Mouse (Mus musculus) testis, postnatal 14 days (tissue): ENCODE data around the gene Gtpbp4.
"Not testable (repeated sequence)": the region's sequence is repeated elsewhere in the genome, so short reads cannot be mapped to it uniquely, and the experiment has no call there.

Experiments used
- DNase-seq: peaks from one replicate; pipeline ENCODE4 v3.0.0; 2021; ENCODE audit warnings: low spot score

Gtpbp4 gene

GRCm38 (mm10) chr13:8972369-8972768 is 23.5 kb downstream of the Gtpbp4 start:
- no peak for DNase-seq

DNA sequence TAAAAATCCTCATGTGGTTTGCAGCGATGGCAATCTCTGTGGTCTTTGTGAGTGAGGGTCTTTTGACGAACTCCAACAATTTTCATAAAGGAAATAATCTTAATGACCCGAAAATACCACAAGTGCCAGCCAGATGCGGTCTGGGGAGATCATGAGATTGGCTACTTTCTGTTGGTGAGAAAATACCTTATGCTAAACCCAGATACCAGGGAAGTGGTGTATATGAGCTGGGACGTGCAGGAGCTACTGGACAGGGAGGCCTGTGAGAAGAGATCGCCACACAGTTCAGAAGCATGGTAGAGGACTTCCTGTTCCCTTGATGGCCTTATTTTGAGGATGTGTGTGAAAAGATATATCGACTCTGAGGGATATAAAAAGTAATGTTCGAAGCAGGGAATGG is 28.1 kb downstream of the Gtpbp4 start:
- DNase-seq: no peak

DNA sequence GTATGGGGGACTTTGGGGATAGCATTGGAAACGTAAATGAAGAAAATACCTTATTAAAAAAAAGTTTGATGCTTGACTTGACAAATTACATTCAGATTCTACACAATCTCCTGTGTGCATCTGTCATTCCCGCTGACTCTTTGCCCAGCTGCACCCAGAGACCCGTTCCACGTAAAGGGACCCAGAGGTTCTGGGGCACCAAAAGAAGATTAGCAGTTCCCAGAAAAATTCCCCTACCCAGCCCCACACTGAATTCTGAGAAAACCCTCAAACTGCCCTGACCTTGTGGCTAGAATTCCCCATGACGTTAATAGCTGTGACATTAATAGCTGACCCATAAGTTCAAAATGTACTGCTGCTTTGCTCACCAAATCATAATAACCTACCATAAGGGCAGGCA is 30.7 kb downstream of the Gtpbp4 start:
- DNase-seq: no peak

DNA sequence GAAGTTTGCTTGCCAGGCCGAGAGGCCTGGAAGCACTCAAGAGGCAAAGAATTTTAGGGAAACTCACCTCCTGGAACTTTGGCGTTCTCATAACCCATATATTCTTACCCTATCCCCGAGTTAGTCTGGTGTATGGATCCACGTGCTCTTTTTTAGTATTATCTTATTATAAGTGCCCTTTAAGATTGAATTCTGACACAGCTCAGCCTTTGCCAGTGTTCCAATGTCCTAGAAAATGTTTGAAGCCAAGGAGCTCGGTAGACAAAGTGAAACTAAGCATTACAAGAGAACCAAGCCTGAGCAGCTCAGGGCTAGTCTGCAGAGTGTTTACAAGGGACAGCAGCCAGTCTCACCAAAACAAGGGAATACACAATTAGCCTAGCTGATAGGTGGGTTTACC is 33.6 kb downstream of the Gtpbp4 start:
- DNase-seq: not testable (repeated sequence)

DNA sequence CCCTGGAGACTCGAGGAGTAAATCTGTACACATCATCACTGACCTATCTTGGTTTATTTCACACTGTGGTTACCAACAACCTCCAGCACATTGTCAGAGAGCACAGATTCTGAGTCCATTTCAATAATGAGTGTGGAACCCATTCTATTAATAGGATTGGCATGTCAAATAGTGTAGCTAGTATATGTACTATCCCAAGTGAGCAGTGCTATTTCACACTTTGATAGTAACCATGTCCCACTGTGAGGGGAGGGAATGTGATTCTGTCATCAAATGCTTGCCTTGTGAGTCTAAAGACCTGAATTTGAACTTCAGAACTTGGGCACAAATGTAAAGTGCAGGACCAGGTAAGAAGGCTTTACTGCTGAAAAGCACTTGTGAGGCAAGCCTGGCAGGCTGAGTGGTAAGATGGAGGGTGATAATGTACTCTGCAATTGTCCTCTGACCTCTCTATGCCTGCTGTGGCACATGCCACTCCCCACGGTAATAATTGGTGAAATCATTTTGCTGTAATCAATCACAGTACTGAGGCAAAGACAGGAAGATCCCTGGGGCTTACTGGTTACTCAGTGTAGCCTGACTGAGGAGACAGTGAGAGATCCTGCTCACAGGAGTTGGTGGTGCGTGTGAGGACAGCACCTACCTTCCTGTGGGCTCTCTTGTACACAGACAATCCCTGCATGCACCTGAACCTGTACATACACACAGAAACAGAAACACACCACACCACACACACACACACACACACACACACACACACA is 34.6 kb downstream of the Gtpbp4 start:
- not testable (repeated sequence) for DNase-seq

DNA sequence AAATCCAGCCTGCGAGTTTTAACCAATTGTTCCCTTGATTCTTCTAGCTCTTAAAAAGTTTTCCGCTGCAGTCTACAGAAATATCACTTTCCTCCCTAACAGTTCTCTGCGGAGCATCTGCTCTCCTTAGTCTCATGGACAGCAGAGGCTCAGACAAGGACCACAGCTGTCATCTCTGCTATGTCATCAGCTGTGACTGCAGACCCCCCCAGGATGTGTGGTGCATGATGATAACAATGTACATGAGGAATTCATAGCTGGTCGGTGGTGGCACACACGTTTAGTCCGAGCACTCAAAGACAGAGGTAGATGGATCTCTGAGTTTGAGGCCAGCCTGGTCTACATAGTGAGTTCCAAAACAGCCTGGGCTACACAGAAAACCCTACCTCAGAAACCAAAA is 36.3 kb downstream of the Gtpbp4 start:
- not testable (repeated sequence) for DNase-seq

DNA sequence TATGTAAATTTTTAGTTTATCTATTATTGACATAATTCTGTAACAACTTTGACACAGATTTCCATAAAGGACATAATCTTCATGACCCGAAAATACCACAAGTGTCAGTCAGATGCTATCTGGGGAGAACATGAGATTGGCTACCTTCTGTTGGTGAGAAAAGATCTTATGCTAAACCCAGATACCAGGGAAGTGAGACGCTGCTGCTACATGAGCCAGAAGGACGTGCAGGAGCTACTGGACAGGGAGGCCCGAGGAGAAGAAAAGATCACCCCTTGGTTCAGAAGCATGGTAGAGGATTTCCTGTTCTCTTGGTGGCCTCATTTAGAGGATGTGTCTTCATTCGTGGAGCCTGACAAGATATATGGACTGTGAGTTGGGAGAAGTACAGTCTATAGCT is 36.8 kb downstream of the Gtpbp4 start:
- DNase-seq: not testable (repeated sequence)

- not testable (repeated sequence) for DNase-seq
Measured at GRCm38 (mm10) chr13:8956873-8957272, 39.0 kb downstream of the Gtpbp4 start.

DNA sequence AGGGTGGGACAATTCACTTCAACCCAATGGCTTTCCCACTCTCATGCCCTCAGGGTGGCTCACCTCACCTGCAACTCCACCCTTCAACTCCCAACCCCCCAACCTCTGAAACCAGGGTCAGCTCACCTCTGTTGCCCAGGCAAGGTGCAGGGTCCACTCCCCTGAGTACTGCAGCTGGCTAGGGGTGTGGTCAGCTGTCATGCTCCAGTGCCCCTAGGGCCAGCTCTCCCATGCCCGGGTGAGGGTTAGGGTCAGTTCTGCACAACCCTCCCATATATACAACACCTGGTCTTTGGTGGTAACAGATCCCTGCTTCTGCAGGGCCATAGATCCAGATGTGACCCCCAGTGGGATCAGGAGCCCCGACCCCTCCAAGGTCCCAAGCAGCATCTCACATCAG is 40.8 kb downstream of the Gtpbp4 start:
- not testable (repeated sequence) for DNase-seq

- not testable (repeated sequence) for DNase-seq
Measured at GRCm38 (mm10) chr13:8952563-8952962, 43.3 kb downstream of the Gtpbp4 start, which contains the start of gene Idi2. TSS of gene Idi2 (plus strand) at chr13:8952863.

GRCm38 (mm10) chr13:8948131-8948530 is 47.8 kb downstream of the Gtpbp4 start, which contains the start of gene Gm9745:
TSS of gene Gm9745 (minus strand) at chr13:8948231.
- DNase-seq: not testable (repeated sequence)

DNA sequence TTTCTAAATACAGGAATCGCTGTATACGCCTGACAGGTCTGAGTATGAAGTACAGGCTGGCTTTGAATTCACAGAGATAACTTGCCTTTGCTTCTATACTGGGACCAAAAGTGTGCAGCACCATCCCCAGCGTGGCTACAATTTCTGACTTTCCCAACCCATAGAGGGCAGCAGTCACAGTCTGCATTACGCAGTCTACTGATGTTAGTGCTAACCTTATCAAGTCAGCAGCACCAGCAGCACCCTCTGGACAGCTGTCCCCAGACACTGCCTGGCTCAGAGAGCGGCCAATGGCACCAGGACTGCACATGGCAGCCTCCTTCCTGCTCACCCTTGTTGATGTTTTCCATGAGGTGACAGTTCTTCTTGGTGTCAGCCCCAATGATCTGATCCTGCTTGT is 52.1 kb downstream of the Gtpbp4 start:
- not testable (repeated sequence) for DNase-seq

DNA sequence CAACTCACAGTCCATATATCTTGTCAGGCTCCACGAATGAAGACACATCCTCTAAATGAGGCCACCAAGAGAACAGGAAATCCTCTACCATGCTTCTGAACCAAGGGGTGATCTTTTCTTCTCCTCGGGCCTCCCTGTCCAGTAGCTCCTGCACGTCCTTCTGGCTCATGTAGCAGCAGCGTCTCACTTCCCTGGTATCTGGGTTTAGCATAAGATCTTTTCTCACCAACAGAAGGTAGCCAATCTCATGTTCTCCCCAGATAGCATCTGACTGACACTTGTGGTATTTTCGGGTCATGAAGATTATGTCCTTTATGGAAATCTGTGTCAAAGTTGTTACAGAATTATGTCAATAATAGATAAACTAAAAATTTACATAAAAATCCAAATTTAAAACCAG is 54.2 kb downstream of the Gtpbp4 start:
- not testable (repeated sequence) for DNase-seq

- DNase-seq: not testable (repeated sequence)
Measured at GRCm38 (mm10) chr13:8941110-8941509, 54.8 kb downstream of the Gtpbp4 start.

DNA sequence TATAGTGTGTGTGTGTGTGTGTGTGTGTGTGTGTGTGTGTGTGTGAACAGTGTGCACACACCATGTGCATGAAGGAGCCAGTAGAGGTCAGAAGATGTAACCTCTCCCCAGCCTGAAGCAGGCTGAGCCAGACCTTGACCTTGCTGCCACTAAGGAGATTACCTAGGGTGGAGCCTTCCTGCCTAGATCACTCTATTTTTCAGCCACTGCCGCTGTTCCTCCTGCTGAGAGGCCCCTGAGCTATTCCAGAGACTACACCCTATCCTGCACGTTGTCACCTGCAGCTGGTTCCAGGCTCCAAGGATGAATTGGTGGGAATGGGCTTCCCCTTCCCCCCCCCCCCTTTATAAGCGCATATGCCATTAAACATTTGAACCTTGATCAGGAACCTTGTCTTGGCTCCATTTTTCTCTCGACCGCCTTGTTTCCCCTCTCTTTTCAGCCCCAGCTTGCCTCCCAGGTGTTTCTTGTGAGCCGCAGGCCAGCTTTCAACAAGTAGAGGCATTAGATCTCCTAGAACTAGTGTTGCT is 58.2 kb downstream of the Gtpbp4 start:
- not testable (repeated sequence) for DNase-seq

DNA sequence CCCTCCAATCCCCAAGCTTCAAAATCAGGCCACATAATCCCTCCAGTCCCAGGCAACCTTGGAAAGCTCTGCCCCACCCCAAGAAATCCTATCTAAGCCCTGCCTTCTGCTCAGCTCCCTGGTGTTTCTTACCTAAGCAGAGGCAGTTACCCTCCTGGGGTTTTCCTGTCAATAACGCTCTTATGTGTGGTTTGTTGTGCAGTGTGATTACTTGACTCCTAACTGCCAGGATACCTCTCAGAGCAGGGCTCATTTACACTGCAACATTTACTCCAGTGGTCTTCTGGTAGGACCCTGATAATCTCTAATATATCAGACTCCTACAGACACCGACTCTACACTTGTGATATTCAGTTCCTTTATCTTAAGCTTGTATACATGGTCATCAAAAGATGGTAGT is 62.4 kb downstream of the Gtpbp4 start:
- DNase-seq: no peak
